Mouse (Mus musculus) embryonic facial prominence, embryonic 14.5 days (tissue): ENCODE data around the gene Spata31d1b. TPM values are rescaled to one million over a fixed set of nuclear protein-coding genes. Genes with fewer than 3 reads are reported as not detected.
"Not testable (repeated sequence)": the region's sequence is repeated elsewhere in the genome, so short reads cannot be mapped to it uniquely, and the experiment has no call there.

Experiments
- ATAC-seq: fragments of 200-750 bp; cut with Nextera tagmentation; 2 replicates; pipeline ENCODE4 v1.8.0; 2017; ENCODE audit warnings: low read depth, moderate number of reproducible peaks, moderate TSS enrichment
- DNase-seq: peaks from one replicate; pipeline ENCODE4 v3.0.0-alpha.2; 2015; ENCODE audit warnings: low spot score
- H3K27ac ChIP-seq: fragments of 300-500 bp; sonication (generic); replicated peaks from 2 replicates; pipeline ENCODE4 v1.5.1; 2014; ENCODE audit warnings: low read depth, mild to moderate bottlenecking, low read length, moderate library complexity
- H3K27me3 ChIP-seq: fragments of 300-500 bp; sonication (generic); replicated peaks from 2 replicates; pipeline ENCODE4 v1.6.1; 2014; ENCODE audit warnings: low read length; ENCODE audit not compliant: control insufficient read depth, insufficient read depth
- H3K36me3 ChIP-seq: fragments of 300-500 bp; sonication (generic); 2 replicates; pipeline ENCODE4 v1.6.1; 2014; ENCODE audit warnings: low read length, mixed read lengths; ENCODE audit not compliant: control insufficient read depth, insufficient read depth
- H3K4me1 ChIP-seq: fragments of 300-500 bp; sonication (generic); 2 replicates; pipeline ENCODE4 v1.6.1; 2014; ENCODE audit warnings: antibody characterized with exemption, low read length; ENCODE audit not compliant: control insufficient read depth, insufficient read depth
- H3K4me2 ChIP-seq: fragments of 300-500 bp; sonication (generic); 2 replicates; pipeline ENCODE4 v1.6.1; 2014; ENCODE audit warnings: low read depth, mild to moderate bottlenecking, low read length, moderate library complexity, mixed read lengths
- H3K4me3 ChIP-seq: fragments of 300-500 bp; sonication (generic); 2 replicates; pipeline ENCODE4 v1.5.1; 2014; ENCODE audit warnings: low read depth, mild to moderate bottlenecking, low read length
- H3K9ac ChIP-seq: fragments of 300-500 bp; sonication (generic); 2 replicates; pipeline ENCODE4 v1.6.1; 2014; ENCODE audit warnings: low read depth, mild to moderate bottlenecking, low read length, moderate library complexity, mixed read lengths
- H3K9me3 ChIP-seq: fragments of 300-500 bp; sonication (generic); 2 replicates; pipeline ENCODE4 v1.6.1; 2016; ENCODE audit warnings: low read length; ENCODE audit not compliant: control insufficient read depth
- WGBS: fragments of 180-500 bp; shearing (Covaris S2); extraction: QIAGEN DNeasy Blood & Tissue Kit; methylation state at CpG from one replicate; pipeline ENCODE4 v1.1.7; 2014; 5-methylcytosine and 5-hydroxymethylcytosine counted together
- polyA plus RNA-seq: library from polyadenylated mRNA; unstranded; fragments of >200 nt; fragmentation: Nextera tagmentation; extraction: Ambion mirVana; gene quantifications from 2 replicates; pipeline ENCODE4 v1.2.1, GENCODE M21; 2014

The Spata31d1b gene
- polyA plus RNA-seq, 1 experiment from 2014 or later: 0.06 TPM

GRCm38 (mm10) chr13:59688338-59688770 lies 23.7 kb upstream of the Spata31d1b start:
- DNase-seq (no peak), ATAC-seq (no peak)
- no peak overlapping the region for H3K4me2 ChIP-seq
- no peaks in the 10 kb centered on the region for H3K36me3 ChIP-seq
- no peaks in the 10 kb centered on the region for H3K27me3 ChIP-seq
- no peak overlapping the region for H3K9ac ChIP-seq
- no peak overlapping the region for H3K27ac ChIP-seq
- no peak overlapping the region for H3K4me3 ChIP-seq
- WGBS: 55% methylated on average over 13 of the region's 13 CpGs
- no peaks in the 10 kb centered on the region for H3K9me3 ChIP-seq
- H3K4me1 ChIP-seq: no peaks in the 10 kb centered on the region

- DNase-seq: no peak
- H3K4me3 ChIP-seq: no peak overlapping the region
- WGBS: 86% methylated on average over 9 of the region's 9 CpGs
- no peaks in the 10 kb centered on the region for H3K4me1 ChIP-seq
- H3K27ac ChIP-seq: no peak overlapping the region
- H3K9ac ChIP-seq: no peak overlapping the region
- H3K27me3 ChIP-seq: no peaks in the 10 kb centered on the region
- no peak overlapping the region for H3K4me2 ChIP-seq
- no peaks in the 10 kb centered on the region for H3K9me3 ChIP-seq
- no peaks in the 10 kb centered on the region for H3K36me3 ChIP-seq
- ATAC-seq: no peak
These were observed 22.8 kb upstream of the Spata31d1b start for GRCm38 (mm10) chr13:59689313-59689712.

GRCm38 (mm10) chr13:59689843-59690242 lies 22.2 kb upstream of the Spata31d1b start:
- 94% methylated on average over 3 of the region's 3 CpGs for WGBS
- H3K9ac ChIP-seq: no peak overlapping the region
- ATAC-seq (no peak), DNase-seq (no peak)
- H3K4me3 ChIP-seq: no peak overlapping the region
- no peak overlapping the region for H3K4me2 ChIP-seq
- no peaks in the 10 kb centered on the region for H3K27me3 ChIP-seq
- H3K4me1 ChIP-seq: no peaks in the 10 kb centered on the region
- H3K36me3 ChIP-seq: no peaks in the 10 kb centered on the region
- no peak overlapping the region for H3K27ac ChIP-seq
- H3K9me3 ChIP-seq: no peaks in the 10 kb centered on the region

- no peaks in the 10 kb centered on the region for H3K9me3 ChIP-seq
- WGBS: 88% methylated on average over 7 of the region's 7 CpGs
- H3K4me2 ChIP-seq: no peak overlapping the region
- H3K27me3 ChIP-seq: no peaks in the 10 kb centered on the region
- H3K27ac ChIP-seq: no peak overlapping the region
- DNase-seq (no peak), ATAC-seq (no peak)
- H3K4me1 ChIP-seq: no peaks in the 10 kb centered on the region
- H3K9ac ChIP-seq: no peak overlapping the region
- H3K36me3 ChIP-seq: no peaks in the 10 kb centered on the region
- H3K4me3 ChIP-seq: no peak overlapping the region
These were observed 21.5 kb upstream of the Spata31d1b start for GRCm38 (mm10) chr13:59690576-59690975.

- Histone ChIP-seq H3K4me2 (no peak overlapping the region), H3K27ac (no peak overlapping the region), H3K4me1 (no peaks in the 10 kb centered on the region), H3K4me3 (no peak overlapping the region), H3K36me3 (no peaks in the 10 kb centered on the region), H3K9ac (no peak overlapping the region), H3K27me3 (no peaks in the 10 kb centered on the region), H3K9me3 (no peaks in the 10 kb centered on the region)
- ATAC-seq (no peak), DNase-seq (no peak)
- WGBS: 56% methylated on average over 10 of the region's 10 CpGs
These were observed 20.6 kb upstream of the Spata31d1b start for GRCm38 (mm10) chr13:59691478-59691877.

GRCm38 (mm10) chr13:59694008-59694407 lies 18.1 kb upstream of the Spata31d1b start, which contains the start of gene 4921517D22Rik:
TSS of gene 4921517D22Rik (minus strand) at chr13:59694108.
- Histone ChIP-seq H3K4me3 (no peak within 1 kb of the TSS), H3K4me2 (no peak within 1 kb of the TSS), H3K27me3 (no peaks in the 10 kb centered on the region), H3K36me3 (no peaks in the 10 kb centered on the region), H3K27ac (no peak within 1 kb of the TSS), H3K9me3 (no peaks in the 10 kb centered on the region), H3K9ac (no peak within 1 kb of the TSS), H3K4me1 (no peaks in the 10 kb centered on the region)
- ATAC-seq: no peak
- DNase-seq: no peak
- 84% methylated on average over 3 of the region's 3 CpGs for WGBS

GRCm38 (mm10) chr13:59695781-59696180 lies 16.3 kb upstream of the Spata31d1b start:
- ATAC-seq (no peak), DNase-seq (no peak)
- H3K4me3 ChIP-seq: no peak overlapping the region
- H3K4me2 ChIP-seq: no peak overlapping the region
- H3K9ac ChIP-seq: no peak overlapping the region
- H3K9me3 ChIP-seq: no peaks in the 10 kb centered on the region
- no peaks in the 10 kb centered on the region for H3K27me3 ChIP-seq
- no peaks in the 10 kb centered on the region for H3K36me3 ChIP-seq
- H3K27ac ChIP-seq: no peak overlapping the region
- no peaks in the 10 kb centered on the region for H3K4me1 ChIP-seq
- WGBS: 80% methylated on average over 7 of the region's 7 CpGs

GRCm38 (mm10) chr13:59699131-59699530 lies 13.0 kb upstream of the Spata31d1b start:
- Histone ChIP-seq H3K27me3 (no peaks in the 10 kb centered on the region), H3K36me3 (no peaks in the 10 kb centered on the region), H3K4me3 (no peak overlapping the region), H3K9me3 (no peaks in the 10 kb centered on the region), H3K27ac (no peak overlapping the region), H3K4me2 (no peak overlapping the region), H3K9ac (no peak overlapping the region), H3K4me1 (no peaks in the 10 kb centered on the region)
- WGBS: 89% methylated on average over 8 of the region's 8 CpGs
- ATAC-seq: no peak
- DNase-seq: no peak

GRCm38 (mm10) chr13:59700137-59700536 lies 11.9 kb upstream of the Spata31d1b start:
- H3K4me2 ChIP-seq, H3K27ac ChIP-seq, H3K36me3 ChIP-seq, H3K4me3 ChIP-seq, H3K27me3 ChIP-seq, H3K4me1 ChIP-seq, H3K9ac ChIP-seq, H3K9me3 ChIP-seq, ATAC-seq: not testable (repeated sequence)
- DNase-seq: peak; percentile 28
- 36% methylated on average over 1 of the region's 1 CpGs for WGBS
